Mouse (Mus musculus) midbrain, embryonic 14.5 days (tissue): ENCODE measurements around the gene Gm43191. TPM values are rescaled to one million over a fixed set of nuclear protein-coding genes. Genes with fewer than 3 reads are reported as not detected.

Experiments used
- ATAC-seq: fragments of 200-750 bp; cut with Nextera tagmentation; 2 replicates; pipeline ENCODE4 v1.8.0; 2017; ENCODE audit warnings: moderate number of reproducible peaks, moderate library complexity; ENCODE audit not compliant: low FRiP score, low TSS enrichment
- DNase-seq: peaks from one replicate; pipeline ENCODE4 v3.0.0-alpha.2; 2015
- H3K27ac ChIP-seq: fragments of 300-500 bp; sonication (generic); replicated peaks from 2 replicates; pipeline ENCODE4 v1.5.1; 2014; ENCODE audit warnings: mild to moderate bottlenecking, low read depth, low read length, moderate library complexity
- H3K27me3 ChIP-seq: fragments of 300-500 bp; sonication (generic); 2 replicates; pipeline ENCODE4 v1.6.1; 2014; ENCODE audit warnings: low read length, control low read depth, mixed read lengths; ENCODE audit not compliant: control insufficient read depth, insufficient read depth
- H3K36me3 ChIP-seq: fragments of 300-500 bp; sonication (generic); 2 replicates; pipeline ENCODE4 v1.6.1; 2014; ENCODE audit warnings: low read length, control low read depth; ENCODE audit not compliant: control insufficient read depth, insufficient read depth
- H3K4me1 ChIP-seq: fragments of 300-500 bp; sonication (generic); 2 replicates; pipeline ENCODE4 v1.6.1; 2014; ENCODE audit warnings: mild to moderate bottlenecking, antibody characterized with exemption, low read length, control low read depth; ENCODE audit not compliant: control insufficient read depth, insufficient read depth
- H3K4me2 ChIP-seq: fragments of 300-500 bp; sonication (generic); 2 replicates; pipeline ENCODE4 v1.6.1; 2014; ENCODE audit warnings: mild to moderate bottlenecking, low read length, moderate library complexity
- H3K4me3 ChIP-seq: fragments of 300-500 bp; sonication (generic); replicated peaks from 2 replicates; pipeline ENCODE4 v1.5.1; 2014; ENCODE audit warnings: low read depth, low read length
- H3K9ac ChIP-seq: fragments of 300-500 bp; sonication (generic); replicated peaks from 2 replicates; pipeline ENCODE4 v1.6.1; 2014; ENCODE audit warnings: mild to moderate bottlenecking, low read length, moderate library complexity
- H3K9me3 ChIP-seq: fragments of 300-500 bp; sonication (generic); 2 replicates; pipeline ENCODE4 v1.6.1; 2016; ENCODE audit warnings: low read length, control low read depth, mixed read lengths; ENCODE audit not compliant: control insufficient read depth
- WGBS: fragments of 180-500 bp; shearing (Covaris S2); extraction: QIAGEN DNeasy Blood & Tissue Kit; methylation state at CpG from one replicate; pipeline ENCODE4 v1.1.7; 2014; 5-methylcytosine and 5-hydroxymethylcytosine counted together
- polyA plus RNA-seq: library from polyadenylated mRNA; unstranded; fragments of >200 nt; fragmentation: Nextera tagmentation; extraction: Ambion mirVana; gene quantifications from 2 replicates; pipeline ENCODE4 v1.2.1, GENCODE M21; 2014

Gm43191 gene
- polyA plus RNA-seq, 1 experiment from 2014 or later: not detected

DNA sequence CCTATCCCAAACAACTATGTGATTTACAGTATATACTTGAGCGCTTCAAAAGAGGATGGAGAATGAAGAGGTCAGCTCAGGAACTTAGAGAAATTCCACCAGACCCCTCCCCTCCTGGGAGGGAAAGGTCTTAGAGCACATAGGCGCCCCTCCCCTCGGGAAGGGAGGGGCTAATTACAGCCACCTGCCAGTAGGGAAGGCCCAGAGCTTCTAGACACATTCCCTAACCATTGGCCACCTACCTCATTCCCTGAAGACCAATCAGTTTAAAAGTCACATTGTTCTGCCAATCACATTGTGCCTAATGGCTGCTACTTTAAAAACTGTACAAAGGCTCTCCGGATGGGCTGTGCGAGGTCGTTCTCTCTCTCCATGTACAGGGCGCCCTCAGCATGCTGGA, 58.4 kb downstream of the Gm43191 start:
- Histone ChIP-seq H3K36me3 (peaks cover 35% of the 10 kb centered on the region), H3K4me2 (no peak overlapping the region), H3K27me3 (no peaks in the 10 kb centered on the region), H3K27ac (no peak overlapping the region), H3K9ac (no peak overlapping the region), H3K4me1 (no peaks in the 10 kb centered on the region), H3K9me3 (no peaks in the 10 kb centered on the region), H3K4me3 (no peak overlapping the region)
- no peak for ATAC-seq
- WGBS: 94% methylated on average over 7 of the region's 7 CpGs
- no peak for DNase-seq

DNA sequence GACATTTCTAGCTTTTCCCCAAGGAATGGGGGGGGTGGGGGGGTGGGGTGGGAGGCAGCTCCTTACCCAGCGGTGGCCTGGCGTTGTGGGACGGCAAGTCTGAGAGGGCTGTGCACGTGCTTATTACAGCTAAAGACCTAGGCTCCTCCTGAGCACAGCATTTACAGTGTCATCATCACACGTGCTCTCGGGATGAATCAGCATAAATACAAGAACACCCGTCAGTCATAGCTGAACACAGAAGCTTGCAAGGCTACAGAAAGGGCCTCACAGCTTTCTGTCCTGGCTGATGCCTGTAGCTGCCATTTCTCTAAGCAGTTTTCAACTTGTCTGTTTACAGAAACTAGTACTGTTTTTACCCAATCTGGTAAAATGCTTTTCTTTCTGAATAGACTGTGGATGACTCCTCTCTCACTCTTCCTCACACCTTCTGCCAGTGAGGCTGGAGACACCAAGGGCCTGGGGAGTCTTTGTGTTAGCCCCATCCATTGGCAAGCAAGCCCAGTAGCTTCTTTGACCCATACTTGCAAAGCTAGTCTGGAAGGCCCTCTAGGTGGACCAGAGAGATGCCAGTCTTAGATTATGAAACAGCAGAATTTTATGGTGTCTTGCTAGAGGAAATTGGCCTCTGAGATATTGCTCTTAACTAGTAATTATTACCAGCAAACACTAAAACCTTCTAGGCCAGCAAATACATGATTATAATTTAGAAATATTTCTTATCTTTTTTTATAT, 60.3 kb downstream of the Gm43191 start:
- H3K9ac ChIP-seq: no peak overlapping the region
- no peak overlapping the region for H3K27ac ChIP-seq
- H3K4me2 ChIP-seq: no peak overlapping the region
- no peaks in the 10 kb centered on the region for H3K9me3 ChIP-seq
- H3K4me1 ChIP-seq: no peaks in the 10 kb centered on the region
- peaks cover 37% of the 10 kb centered on the region for H3K36me3 ChIP-seq
- no peaks in the 10 kb centered on the region for H3K27me3 ChIP-seq
- ATAC-seq: no peak
- no peak overlapping the region for H3K4me3 ChIP-seq
- 95% methylated on average over 7 of the region's 7 CpGs for WGBS
- no peak for DNase-seq

DNA sequence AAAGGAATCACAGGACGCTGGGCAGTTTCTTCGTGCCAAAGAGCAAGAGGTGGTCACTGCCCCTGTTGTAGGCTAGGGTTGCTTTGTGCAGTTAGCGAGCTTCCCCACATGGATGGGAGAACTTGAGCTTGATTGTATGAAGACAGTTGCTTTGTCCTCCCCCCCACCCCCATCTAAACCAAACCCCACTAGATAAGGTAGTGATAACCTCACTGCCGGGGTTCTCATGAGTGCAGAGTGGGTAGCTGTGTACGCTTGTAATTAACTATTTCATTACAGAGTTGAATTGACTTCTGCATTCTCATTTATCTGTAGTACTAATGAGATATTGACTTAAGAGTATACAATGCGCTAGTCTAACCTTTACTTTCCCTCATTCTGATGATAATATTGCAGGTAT, 62.2 kb downstream of the Gm43191 start:
- DNase-seq: no peak
- Histone ChIP-seq H3K9me3 (no peaks in the 10 kb centered on the region), H3K4me1 (no peaks in the 10 kb centered on the region), H3K4me3 (no peak overlapping the region), H3K9ac (no peak overlapping the region), H3K27ac (no peak overlapping the region), H3K4me2 (no peak overlapping the region), H3K36me3 (peaks cover 56% of the 10 kb centered on the region), H3K27me3 (no peaks in the 10 kb centered on the region)
- 89% methylated on average over 6 of the region's 6 CpGs for WGBS
- ATAC-seq: no peak

DNA sequence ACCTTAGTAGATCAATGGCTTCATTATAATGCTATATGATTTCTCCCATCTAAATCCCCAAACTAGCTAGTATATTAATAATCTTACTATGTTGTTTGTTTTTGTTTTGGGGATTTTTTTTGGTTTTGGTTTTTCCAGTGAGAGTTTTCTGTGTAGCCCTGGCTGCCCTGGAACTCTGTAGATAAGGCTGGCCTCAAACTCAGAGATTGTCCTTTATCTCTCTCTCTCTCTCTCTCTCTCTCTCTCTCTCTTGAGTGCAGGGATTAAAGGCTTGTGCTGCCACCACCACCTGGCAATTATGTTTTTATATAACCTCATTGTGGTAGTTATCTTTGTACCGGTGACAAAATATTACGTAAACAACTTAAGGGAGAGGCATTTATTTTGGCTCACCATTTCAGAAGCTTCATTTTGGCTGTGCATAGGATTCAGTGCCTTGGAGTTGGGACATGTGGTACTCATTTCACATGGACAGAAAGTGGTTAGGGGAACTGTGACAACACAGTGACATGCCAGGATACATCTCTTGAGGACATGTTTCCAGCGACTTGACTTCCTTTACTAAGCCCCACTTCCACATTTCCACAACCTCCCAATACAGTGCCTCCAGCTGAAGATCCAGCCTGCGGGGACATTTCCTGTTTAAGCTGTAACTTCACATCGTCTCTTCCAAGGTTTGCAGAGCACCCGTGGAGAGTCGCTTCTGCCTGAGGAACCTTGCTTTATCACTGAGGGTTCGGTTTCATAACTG, 65.6 kb downstream of the Gm43191 start:
- Histone ChIP-seq H3K9ac (no peak overlapping the region), H3K27me3 (no peaks in the 10 kb centered on the region), H3K4me3 (no peak overlapping the region), H3K4me1 (no peaks in the 10 kb centered on the region), H3K9me3 (no peaks in the 10 kb centered on the region), H3K27ac (no peak overlapping the region), H3K4me2 (no peak overlapping the region), H3K36me3 (peaks cover 43% of the 10 kb centered on the region)
- WGBS: 94% methylated on average over 8 of the region's 8 CpGs
- no peak for DNase-seq
- no peak for ATAC-seq

DNA sequence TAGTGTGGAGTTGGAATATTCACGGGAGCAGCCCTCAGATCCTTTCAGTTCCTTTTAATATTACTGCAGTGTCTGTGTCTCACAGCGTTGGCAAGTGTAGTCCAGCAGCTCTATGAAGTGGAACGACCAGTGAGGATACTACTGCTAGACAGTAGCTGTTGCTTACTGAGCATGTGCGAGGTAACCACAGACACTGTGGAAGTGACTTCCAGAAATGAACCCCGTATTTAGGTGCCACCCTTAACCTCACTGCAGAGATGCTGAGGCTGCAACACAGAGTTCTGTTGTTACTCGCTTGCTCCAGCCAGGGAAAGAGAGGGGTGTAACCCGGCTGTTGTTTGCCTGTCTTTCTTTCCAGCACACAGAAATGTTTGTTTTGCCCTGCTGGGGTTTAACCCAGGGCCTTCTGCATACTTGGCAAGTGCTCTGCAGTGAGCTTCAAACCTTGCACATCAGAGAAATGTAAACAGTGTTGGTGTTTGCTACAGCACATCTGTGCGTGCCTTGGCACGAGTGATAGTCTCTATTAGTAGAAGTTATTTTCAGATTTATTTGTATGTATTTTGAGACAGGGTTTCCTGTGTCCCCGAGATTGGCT, 66.7 kb downstream of the Gm43191 start, which contains the start of gene Trmt13:
TSS of gene Trmt13 (minus strand) at position 293 of the 598 bp plus-strand sequence.
- Histone ChIP-seq H3K27ac (no peak within 1 kb of the TSS), H3K9ac (no peak within 1 kb of the TSS), H3K4me3 (no peak within 1 kb of the TSS), H3K9me3 (no peaks in the 10 kb centered on the region), H3K36me3 (peaks cover 45% of the 10 kb centered on the region), H3K4me1 (no peaks in the 10 kb centered on the region), H3K27me3 (no peaks in the 10 kb centered on the region), H3K4me2 (no peak within 1 kb of the TSS)
- WGBS: 89% methylated on average over 10 of the region's 10 CpGs
- DNase-seq (peak; percentile 11), ATAC-seq (no peak)

DNA sequence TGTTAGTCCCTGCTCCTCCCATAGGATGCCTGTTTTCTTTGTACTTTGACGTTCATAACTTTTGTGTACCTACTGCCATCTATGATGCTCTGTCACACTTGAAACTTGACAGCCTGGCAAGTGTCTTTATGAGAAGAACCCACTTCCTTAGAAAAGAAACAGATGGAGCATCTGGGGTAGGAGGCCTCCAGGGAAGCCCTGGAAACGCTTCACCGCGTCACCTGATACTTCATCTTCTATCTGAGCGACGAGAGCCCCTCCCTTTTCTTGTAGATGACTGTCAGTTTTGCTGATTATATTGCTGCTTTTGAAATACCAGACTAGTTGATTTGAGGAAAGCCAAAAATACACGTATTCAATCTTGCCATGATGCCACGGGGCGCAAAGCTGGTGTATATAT, 76.5 kb downstream of the Gm43191 start:
- Histone ChIP-seq H3K4me1 (no peaks in the 10 kb centered on the region), H3K9me3 (no peaks in the 10 kb centered on the region), H3K4me2 (no peak overlapping the region), H3K36me3 (peaks cover 17% of the 10 kb centered on the region), H3K27ac (no peak overlapping the region), H3K27me3 (no peaks in the 10 kb centered on the region), H3K9ac (no peak overlapping the region), H3K4me3 (no peak overlapping the region)
- ATAC-seq (no peak), DNase-seq (no peak)
- 80% methylated on average over 9 of the region's 9 CpGs for WGBS

DNA sequence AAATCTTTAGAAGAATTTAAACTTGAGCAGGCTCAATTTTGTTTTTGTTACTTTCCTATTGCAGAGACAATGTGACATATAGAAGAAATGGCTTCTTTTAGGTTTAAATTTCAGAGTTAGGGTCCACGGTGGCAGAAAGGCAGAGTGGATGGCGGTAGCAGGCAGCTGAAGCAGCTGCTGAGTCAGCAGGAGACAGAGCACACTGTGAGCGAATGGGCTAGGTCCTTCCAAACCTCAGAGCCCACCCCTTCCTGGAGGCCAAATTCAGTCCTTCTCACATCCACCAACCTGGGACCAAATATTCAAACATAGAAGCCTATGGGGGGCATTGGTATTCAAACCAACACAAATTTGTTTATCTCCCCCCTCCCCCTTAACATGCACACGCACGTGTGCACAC, 79.3 kb downstream of the Gm43191 start:
- H3K27ac ChIP-seq: no peak overlapping the region
- no peak for ATAC-seq
- 0 out of 2 replicates have a peak, but pooled peaks cover 2% of the 10 kb centered on the region for H3K36me3 ChIP-seq
- no peaks in the 10 kb centered on the region for H3K9me3 ChIP-seq
- H3K4me1 ChIP-seq: no peaks in the 10 kb centered on the region
- H3K4me2 ChIP-seq: no peak overlapping the region
- WGBS: 94% methylated on average over 5 of the region's 5 CpGs
- DNase-seq: no peak
- H3K27me3 ChIP-seq: no peaks in the 10 kb centered on the region
- no peak overlapping the region for H3K4me3 ChIP-seq
- no peak overlapping the region for H3K9ac ChIP-seq

DNA sequence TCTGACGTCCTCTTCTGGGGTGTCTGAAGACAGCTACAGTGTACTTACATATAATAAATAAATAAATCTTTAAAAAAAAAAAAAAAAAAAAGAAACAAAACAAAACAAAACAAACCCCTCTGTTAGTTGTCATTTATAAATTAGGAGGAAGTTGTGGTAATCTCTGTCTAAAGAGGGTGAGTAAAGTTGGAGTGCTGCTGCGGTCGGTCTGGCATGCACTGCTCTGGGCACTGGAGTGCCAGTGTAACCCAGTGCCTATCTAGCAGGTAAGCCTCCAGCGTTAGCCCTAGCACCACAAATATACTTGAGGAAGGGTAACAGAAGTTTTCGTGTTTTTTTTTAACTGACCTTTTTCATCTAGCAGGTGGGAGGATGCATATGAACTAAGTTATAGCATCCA, 80.1 kb downstream of the Gm43191 start:
- Histone ChIP-seq H3K9ac (no peak overlapping the region), H3K27ac (no peak overlapping the region), H3K4me2 (no peak overlapping the region), H3K36me3 (0 out of 2 replicates have a peak, but pooled peaks cover 2% of the 10 kb centered on the region), H3K4me3 (no peak overlapping the region), H3K4me1 (peaks cover 1% of the 10 kb centered on the region), H3K27me3 (no peaks in the 10 kb centered on the region), H3K9me3 (no peaks in the 10 kb centered on the region)
- WGBS: 94% methylated on average over 5 of the region's 5 CpGs
- ATAC-seq: no peak
- DNase-seq: no peak
